Mouse (Mus musculus): ENCODE measurements around the gene Zdhhc22. TPM values are rescaled to one million over a fixed set of nuclear protein-coding genes. Genes with fewer than 3 reads are reported as not detected.

Gene Zdhhc22
- polyA plus RNA-seq, 1 experiment: 0.01 TPM

GRCm38 (mm10) chr12:86973216-86973615 is 17.0 kb downstream of the Zdhhc22 start:
- H3K79me2 ChIP-seq (ENCODE audit: control insufficient read depth, insufficient read depth): no peaks in the 10 kb centered on the region
- H3ac ChIP-seq (ENCODE audit: control insufficient read depth, insufficient read length): no peak overlapping the region
- peak overlapping the region; percentile 86 for H3K4me2 ChIP-seq (ENCODE audit: low read depth)
- H3K36me3 ChIP-seq (ENCODE audit: control insufficient read depth, insufficient read depth): no peaks in the 10 kb centered on the region
- peaks cover 5% of the 10 kb centered on the region for H3K27me3 ChIP-seq (ENCODE audit: control insufficient read depth, insufficient read depth, insufficient read length)
- TF ChIP-seq CEBPB (IDR thresholded peaks at IDR 0.05; ENCODE audit: insufficient read depth, poor library complexity, severe bottlenecking): no peak
- H3K4me3 ChIP-seq: no peak overlapping the region

GRCm38 (mm10) chr12:86971089-86971488 is 19.1 kb downstream of the Zdhhc22 start:
- Histone ChIP-seq H3ac (ENCODE audit: control insufficient read depth, insufficient read length) (no peak overlapping the region), H3K4me2 (ENCODE audit: low read depth) (no peak overlapping the region), H3K36me3 (ENCODE audit: control insufficient read depth, insufficient read depth) (no peaks in the 10 kb centered on the region), H3K27me3 (ENCODE audit: control insufficient read depth, insufficient read depth, insufficient read length) (no peaks in the 10 kb centered on the region), H3K79me2 (ENCODE audit: control insufficient read depth, insufficient read depth) (no peaks in the 10 kb centered on the region), H3K4me3 (no peak overlapping the region)
- TF ChIP-seq CEBPB (IDR thresholded peaks at IDR 0.05; ENCODE audit: insufficient read depth, poor library complexity, severe bottlenecking): no peak
- no peak for TF ChIP-seq REST (IDR thresholded peaks at IDR 0.05; ENCODE audit: insufficient read depth, insufficient read length)
- no peak for TF ChIP-seq POLR2AphosphoS2 (IDR thresholded peaks at IDR 0.05; ENCODE audit: insufficient read length, low read depth)
- no peak for TF ChIP-seq MAX (IDR thresholded peaks at IDR 0.05; ENCODE audit: low read depth)
- no peak for TF ChIP-seq SRF (IDR thresholded peaks at IDR 0.05; ENCODE audit: control insufficient read depth, insufficient read length, low read depth)
- no peak for TF ChIP-seq MYOG (IDR thresholded peaks at IDR 0.05; ENCODE audit: control insufficient read depth in 1 of 3, insufficient read depth in 1 of 3, insufficient read length in 2 of 3, low read depth in 2 of 3)
- no peak for TF ChIP-seq E2F4 (IDR thresholded peaks at IDR 0.05; ENCODE audit: insufficient read depth)

GRCm38 (mm10) chr12:86969220-86969601 is 21.0 kb downstream of the Zdhhc22 start:
- Histone ChIP-seq H3K79me2 (ENCODE audit: control insufficient read depth, insufficient read depth) (no peaks in the 10 kb centered on the region), H3ac (ENCODE audit: control insufficient read depth, insufficient read length) (no peak overlapping the region), H3K4me2 (ENCODE audit: low read depth) (no peak overlapping the region), H3K27me3 (ENCODE audit: control insufficient read depth, insufficient read depth, insufficient read length) (no peaks in the 10 kb centered on the region), H3K36me3 (ENCODE audit: control insufficient read depth, insufficient read depth) (peaks cover 3% of the 10 kb centered on the region), H3K4me3 (no peak overlapping the region)
- no peak for TF ChIP-seq POLR2AphosphoS2 (IDR thresholded peaks at IDR 0.05; ENCODE audit: insufficient read length, low read depth)
- TF ChIP-seq SRF (IDR thresholded peaks at IDR 0.05; ENCODE audit: control insufficient read depth, insufficient read length, low read depth): no peak
- TF ChIP-seq TCF12 (IDR thresholded peaks at IDR 0.05; ENCODE audit: insufficient read depth, poor library complexity, severe bottlenecking): no peak
- TF ChIP-seq CEBPB (IDR thresholded peaks at IDR 0.05; ENCODE audit: insufficient read depth, poor library complexity, severe bottlenecking): no peak
- no peak for TF ChIP-seq MYOD1 (IDR thresholded peaks at IDR 0.05; ENCODE audit: control insufficient read depth in 1 of 3, insufficient read length in 2 of 3, low read depth in 2 of 3)
- no peak for TF ChIP-seq USF1 (IDR thresholded peaks at IDR 0.05; ENCODE audit: low read depth)
- no peak for TF ChIP-seq E2F4 (IDR thresholded peaks at IDR 0.05; ENCODE audit: insufficient read depth)
- no peak for TF ChIP-seq REST (IDR thresholded peaks at IDR 0.05; ENCODE audit: insufficient read depth, insufficient read length)
- no peak for TF ChIP-seq POLR2A (IDR thresholded peaks at IDR 0.05; ENCODE audit: insufficient read length, low read depth)
- TF ChIP-seq MYOG (IDR thresholded peaks at IDR 0.05; ENCODE audit: control insufficient read depth in 1 of 3, insufficient read depth in 1 of 3, insufficient read length in 2 of 3, low read depth in 2 of 3): no peak
- TF ChIP-seq MAX (IDR thresholded peaks at IDR 0.05; ENCODE audit: low read depth): no peak
- TF ChIP-seq TCF3 (IDR thresholded peaks at IDR 0.05; ENCODE audit: insufficient read length, low read depth): no peak

GRCm38 (mm10) chr12:86968468-86969219 is 21.6 kb downstream of the Zdhhc22 start:
- Histone ChIP-seq H3K36me3 (ENCODE audit: control insufficient read depth, insufficient read depth) (peaks cover 5% of the 10 kb centered on the region), H3K4me3 (no peak overlapping the region), H3K27me3 (ENCODE audit: control insufficient read depth, insufficient read depth, insufficient read length) (no peaks in the 10 kb centered on the region), H3K79me2 (ENCODE audit: control insufficient read depth, insufficient read depth) (no peaks in the 10 kb centered on the region), H3K4me2 (ENCODE audit: low read depth) (no peak overlapping the region), H3ac (ENCODE audit: control insufficient read depth, insufficient read length) (no peak overlapping the region)
- TF ChIP-seq REST (IDR thresholded peaks at IDR 0.05; ENCODE audit: insufficient read depth, insufficient read length): no peak
- no peak for TF ChIP-seq MYOD1 (IDR thresholded peaks at IDR 0.05; ENCODE audit: control insufficient read depth in 1 of 3, insufficient read length in 2 of 3, low read depth in 2 of 3)
- TF ChIP-seq SRF (IDR thresholded peaks at IDR 0.05; ENCODE audit: control insufficient read depth, insufficient read length, low read depth): no peak
- TF ChIP-seq MAX (IDR thresholded peaks at IDR 0.05; ENCODE audit: low read depth): no peak

GRCm38 (mm10) chr12:86965237-86965799 is 24.9 kb downstream of the Zdhhc22 start:
- Histone ChIP-seq H3K27me3 (ENCODE audit: control insufficient read depth, insufficient read depth, insufficient read length) (no peaks in the 10 kb centered on the region), H3K4me2 (ENCODE audit: low read depth) (no peak overlapping the region), H3K36me3 (ENCODE audit: control insufficient read depth, insufficient read depth) (peaks cover 16% of the 10 kb centered on the region), H3ac (ENCODE audit: control insufficient read depth, insufficient read length) (no peak overlapping the region), H3K4me3 (no peak overlapping the region), H3K79me2 (ENCODE audit: control insufficient read depth, insufficient read depth) (no peaks in the 10 kb centered on the region)
- TF ChIP-seq POLR2A (IDR thresholded peaks at IDR 0.05; ENCODE audit: insufficient read length, low read depth) (no peak), MYOD1 (IDR thresholded peaks at IDR 0.05; ENCODE audit: control insufficient read depth in 1 of 3, insufficient read length in 2 of 3, low read depth in 2 of 3) (no peak), CEBPB (IDR thresholded peaks at IDR 0.05; ENCODE audit: insufficient read depth, poor library complexity, severe bottlenecking) (no peak)
